Mouse (Mus musculus): ENCODE measurements at regions not wholly inside any gene's neighbourhood (a gene's known extent, or its start where the extent isn't known, plus 50 kb on each side); places are given as distances from the start of the nearest gene placed in this dataset.
A peak's percentile ranks its signal among the peaks of the same experiment; 100 is the strongest.

- Histone ChIP-seq H3K9ac (replicated peaks; ENCODE audit: low read length) (no peak overlapping the region), H3K27ac (no peak overlapping the region), H3K27me3 (ENCODE audit: insufficient read depth, low read length) (no peaks in the 10 kb centered on the region), H3K4me1 (ENCODE audit: insufficient read depth, low read length) (no peaks in the 10 kb centered on the region), H3K36me3 (ENCODE audit: insufficient read depth, low read length) (no peaks in the 10 kb centered on the region), H3K4me2 (ENCODE audit: low read depth, low read length) (no peak overlapping the region), H3K4me3 (ENCODE audit: low read length) (no peak overlapping the region), H3K9me3 (ENCODE audit: low read length) (no peaks in the 10 kb centered on the region)
- ATAC-seq (no peak), DNase-seq (ENCODE audit: low spot score) (no peak)
- WGBS, result 86% methylated on average over 4 of the region's 4 CpGs
- TF ChIP-seq CTCF (IDR thresholded peaks at IDR 0.05; ENCODE audit: low read depth), result no peak
Observed at GRCm38 (mm10) chr14:103919380-103919779, 75.2 kb upstream of the Ednrb start.

- no peak for TF ChIP-seq CTCF (IDR thresholded peaks at IDR 0.05; ENCODE audit: low read depth)
- no peaks in the 10 kb centered on the region for H3K36me3 ChIP-seq (ENCODE audit: insufficient read depth, low read length)
- H3K27me3 ChIP-seq (ENCODE audit: insufficient read depth, low read length), result no peaks in the 10 kb centered on the region
- 91% methylated on average over 4 of the region's 4 CpGs for WGBS
- DNase-seq (ENCODE audit: low spot score), result no peak
- ATAC-seq, result no peak
- no peak overlapping the region for H3K4me3 ChIP-seq (ENCODE audit: low read length)
- H3K27ac ChIP-seq, result no peak overlapping the region
- no peaks in the 10 kb centered on the region for H3K4me1 ChIP-seq (ENCODE audit: insufficient read depth, low read length)
- H3K9me3 ChIP-seq (ENCODE audit: low read length), result no peaks in the 10 kb centered on the region
- no peak overlapping the region for H3K9ac ChIP-seq (replicated peaks; ENCODE audit: low read length)
- H3K4me2 ChIP-seq (ENCODE audit: low read depth, low read length), result no peak overlapping the region
Observed at GRCm38 (mm10) chr14:103913453-103913852, 69.3 kb upstream of the Ednrb start.

- Histone ChIP-seq H3K9ac (replicated peaks; ENCODE audit: low read length) (no peak overlapping the region), H3K4me3 (ENCODE audit: low read length) (no peak overlapping the region), H3K36me3 (ENCODE audit: insufficient read depth, low read length) (no peaks in the 10 kb centered on the region), H3K4me2 (ENCODE audit: low read depth, low read length) (no peak overlapping the region), H3K4me1 (ENCODE audit: insufficient read depth, low read length) (no peaks in the 10 kb centered on the region), H3K27ac (peak overlapping the region; percentile 51), H3K27me3 (ENCODE audit: insufficient read depth, low read length) (no peaks in the 10 kb centered on the region), H3K9me3 (ENCODE audit: low read length) (no peaks in the 10 kb centered on the region)
- WGBS, result 67% methylated on average over 4 of the region's 4 CpGs
- DNase-seq (ENCODE audit: low spot score), result no peak
- TF ChIP-seq CTCF (IDR thresholded peaks at IDR 0.05; ENCODE audit: low read depth), result no peak
- no peak for ATAC-seq
Observed at GRCm38 (mm10) chr14:103911707-103912106, 67.5 kb upstream of the Ednrb start.

- 64% methylated on average over 1 of the region's 1 CpGs for WGBS
- no peaks in the 10 kb centered on the region for H3K27me3 ChIP-seq (ENCODE audit: insufficient read depth, low read length)
- no peak overlapping the region for H3K4me3 ChIP-seq (ENCODE audit: low read length)
- no peaks in the 10 kb centered on the region for H3K9me3 ChIP-seq (ENCODE audit: low read length)
- DNase-seq (ENCODE audit: low spot score) (peak; percentile 59), ATAC-seq (peak; percentile 79)
- H3K9ac ChIP-seq (replicated peaks; ENCODE audit: low read length), result no peak overlapping the region
- no peak overlapping the region for H3K4me2 ChIP-seq (ENCODE audit: low read depth, low read length)
- H3K36me3 ChIP-seq (ENCODE audit: insufficient read depth, low read length), result no peaks in the 10 kb centered on the region
- H3K4me1 ChIP-seq (ENCODE audit: insufficient read depth, low read length), result no peaks in the 10 kb centered on the region
- no peak for TF ChIP-seq CTCF (IDR thresholded peaks at IDR 0.05; ENCODE audit: low read depth)
- H3K27ac ChIP-seq, result peak overlapping the region; percentile 51; the same call in 1 of the 2 replicates
Observed at GRCm38 (mm10) chr14:103911280-103911679, 67.1 kb upstream of the Ednrb start.

GRCm38 (mm10) chr14:103906417-103907070, 62.3 kb upstream of the Ednrb start:
- H3K4me3 ChIP-seq (ENCODE audit: low read length), result no peak overlapping the region
- H3K9me3 ChIP-seq (ENCODE audit: low read length), result no peaks in the 10 kb centered on the region
- no peak overlapping the region for H3K4me2 ChIP-seq (ENCODE audit: low read depth, low read length)
- no peak overlapping the region for H3K9ac ChIP-seq (replicated peaks; ENCODE audit: low read length)
- no peak overlapping the region for H3K27ac ChIP-seq
- ATAC-seq (no peak), DNase-seq (ENCODE audit: low spot score) (no peak)
- no peaks in the 10 kb centered on the region for H3K27me3 ChIP-seq (ENCODE audit: insufficient read depth, low read length)
- 36% methylated on average over 2 of the region's 2 CpGs for WGBS
- H3K36me3 ChIP-seq (ENCODE audit: insufficient read depth, low read length), result no peaks in the 10 kb centered on the region
- no peaks in the 10 kb centered on the region for H3K4me1 ChIP-seq (ENCODE audit: insufficient read depth, low read length)
- no peak for TF ChIP-seq CTCF (IDR thresholded peaks at IDR 0.05; ENCODE audit: low read depth)

GRCm38 (mm10) chr14:103900817-103901216, 56.6 kb upstream of the Ednrb start:
- no peak overlapping the region for H3K4me3 ChIP-seq (ENCODE audit: low read length)
- ATAC-seq, result no peak
- no peak for DNase-seq (ENCODE audit: low spot score)
- H3K9me3 ChIP-seq (ENCODE audit: low read length), result no peaks in the 10 kb centered on the region
- H3K9ac ChIP-seq (replicated peaks; ENCODE audit: low read length), result no peak overlapping the region
- WGBS, result 65% methylated on average over 2 of the region's 2 CpGs
- no peak for TF ChIP-seq CTCF (IDR thresholded peaks at IDR 0.05; ENCODE audit: low read depth)
- H3K27ac ChIP-seq, result no peak overlapping the region
- no peaks in the 10 kb centered on the region for H3K4me1 ChIP-seq (ENCODE audit: insufficient read depth, low read length)
- H3K4me2 ChIP-seq (ENCODE audit: low read depth, low read length), result no peak overlapping the region
- H3K27me3 ChIP-seq (ENCODE audit: insufficient read depth, low read length), result no peaks in the 10 kb centered on the region
- no peaks in the 10 kb centered on the region for H3K36me3 ChIP-seq (ENCODE audit: insufficient read depth, low read length)

- H3K4me3 ChIP-seq (ENCODE audit: low read length), result peak overlapping the region; percentile 35
- H3K36me3 ChIP-seq (ENCODE audit: insufficient read depth, low read length), result no peaks in the 10 kb centered on the region
- no peaks in the 10 kb centered on the region for H3K4me1 ChIP-seq (ENCODE audit: insufficient read depth, low read length)
- no peaks in the 10 kb centered on the region for H3K27me3 ChIP-seq (ENCODE audit: insufficient read depth, low read length)
- H3K4me2 ChIP-seq (ENCODE audit: low read depth, low read length), result peak overlapping the region; percentile 67
- H3K27ac ChIP-seq, result peak overlapping the region; percentile 79
- no peaks in the 10 kb centered on the region for H3K9me3 ChIP-seq (ENCODE audit: low read length)
- H3K9ac ChIP-seq (replicated peaks; ENCODE audit: low read length), result peak overlapping the region; percentile 43
- ATAC-seq (peak; percentile 96), DNase-seq (ENCODE audit: low spot score) (peak; percentile 79)
- 4% methylated on average over 22 of the region's 22 CpGs for WGBS
- TF ChIP-seq CTCF (IDR thresholded peaks at IDR 0.05; ENCODE audit: low read depth), result no peak
Observed at GRCm38 (mm10) chr14:103899111-103899814, 55.1 kb upstream of the Ednrb start.

All from hindbrain, postnatal 0 days (tissue).